Mouse (Mus musculus) CH12.LX (cell line): Measurements from ENCODE around the gene Anks1b. TPM values are rescaled to one million over a fixed set of nuclear protein-coding genes. Genes with fewer than 3 reads are reported as not detected.

Experiments used
- DNase-seq: peaks from one replicate; pipeline ENCODE4 v3.0.0-alpha.2; 2013; ENCODE audit errors: extremely low read depth
- H3K27ac ChIP-seq: 2 replicates; pipeline ENCODE4 v1.5.1; 2012; ENCODE audit warnings: low read depth, mild to moderate bottlenecking, control low read depth, moderate library complexity; ENCODE audit not compliant: insufficient read depth
- H3K27me3 ChIP-seq: replicated peaks from 2 replicates; pipeline ENCODE3; 2012; ENCODE audit warnings: inconsistent platforms
- H3K36me3 ChIP-seq, 2 experiments: replicated peaks in 1 of 2; 2 replicates each; pipeline versions ENCODE3 to v1.6.1; 2012; ENCODE audit warnings: inconsistent platforms in 1 of 2, low read length in 1 of 2, mild to moderate bottlenecking in 1 of 2, mixed read lengths in 1 of 2, moderate library complexity in 1 of 2; ENCODE audit not compliant: control insufficient read depth in 1 of 2, insufficient read depth in 1 of 2
- H3K4me1 ChIP-seq, 2 experiments: 2 replicates each; pipeline ENCODE4 v1.6.1; 2012; ENCODE audit warnings: inconsistent platforms in 1 of 2, moderate library complexity in 1 of 2; ENCODE audit not compliant: insufficient read depth in 2 of 2, control insufficient read depth in 1 of 2
- H3K4me2 ChIP-seq: 2 replicates; pipeline ENCODE4 v1.6.1; 2012; ENCODE audit warnings: low read depth, mild to moderate bottlenecking, control low read depth; ENCODE audit not compliant: poor library complexity, insufficient read depth, severe bottlenecking
- H3K4me3 ChIP-seq, 3 experiments: fragments of 150-350 bp in 1 of 3; sonication (generic) in 1 of 3; replicated peaks in 1 of 3; 2 replicates each; pipeline versions ENCODE3 to v1.5.1; 2011 to 2012; ENCODE audit warnings: low read depth in 2 of 3, low read length in 2 of 3, mild to moderate bottlenecking in 2 of 3, moderate library complexity in 2 of 3, control low read depth in 1 of 3, improper control_type of control experiment in 1 of 3, inconsistent platforms in 1 of 3, mixed read lengths in 1 of 3; ENCODE audit not compliant: poor library complexity in 1 of 3
- H3K79me2 ChIP-seq: replicated peaks from 2 replicates; pipeline ENCODE4 v1.6.1; 2012; ENCODE audit warnings: mild to moderate bottlenecking, moderate library complexity; ENCODE audit not compliant: control insufficient read depth, poor library complexity, insufficient read depth, severe bottlenecking; ENCODE audit errors: extremely low read depth
- H3K9ac ChIP-seq: 2 replicates; pipeline ENCODE4 v1.6.1; 2012; ENCODE audit warnings: low read depth, mild to moderate bottlenecking, control low read depth, moderate library complexity; ENCODE audit not compliant: insufficient read depth
- H3K9me3 ChIP-seq: replicated peaks from 2 replicates; pipeline ENCODE3; 2012; ENCODE audit warnings: low read length, inconsistent platforms, mixed read lengths
- E2F4 ChIP-seq: IDR thresholded peaks from 2 replicates; pipeline ENCODE4 v1.6.1; 2011; ENCODE audit warnings: low read depth, low read length, improper control_type of control experiment; ENCODE audit not compliant: insufficient replicate concordance
- ELF1 ChIP-seq: IDR thresholded peaks from 2 replicates; pipeline ENCODE4 v1.6.1; 2014; ENCODE audit warnings: low read depth, mild to moderate bottlenecking, inconsistent platforms, low read length, improper control_type of control experiment
- ETS1 ChIP-seq: conservative IDR thresholded peaks from 2 replicates; pipeline ENCODE4 v1.6.1; 2012; ENCODE audit warnings: low read depth, mild to moderate bottlenecking, inconsistent platforms, low read length, improper control_type of control experiment, moderate library complexity
- HCFC1 ChIP-seq: IDR thresholded peaks from 2 replicates; pipeline ENCODE4 v1.6.1; 2012; ENCODE audit warnings: low read depth, mild to moderate bottlenecking, inconsistent platforms, low read length, improper control_type of control experiment
- IRF4 ChIP-seq: IDR thresholded peaks from 2 replicates; pipeline ENCODE4 v1.6.1; 2014; ENCODE audit warnings: low read depth, mild to moderate bottlenecking, inconsistent platforms, low read length, improper control_type of control experiment
- JUND ChIP-seq: conservative IDR thresholded peaks from 2 replicates; pipeline ENCODE4 v1.6.1; 2011; ENCODE audit warnings: low read depth, low read length, improper control_type of control experiment
- KAT2A ChIP-seq: IDR thresholded peaks from 2 replicates; pipeline ENCODE4 v1.6.1; 2012; ENCODE audit warnings: low read length, improper control_type of control experiment, inconsistent platforms; ENCODE audit not compliant: insufficient replicate concordance
- MAFK ChIP-seq: IDR thresholded peaks from 2 replicates; pipeline ENCODE4 v1.6.1; 2011; ENCODE audit warnings: low read length, improper control_type of control experiment; ENCODE audit not compliant: insufficient replicate concordance
- MEF2A ChIP-seq: IDR thresholded peaks from 2 replicates; pipeline ENCODE4 v1.6.1; 2014; ENCODE audit warnings: low read depth, mild to moderate bottlenecking, inconsistent platforms, low read length, improper control_type of control experiment, borderline replicate concordance
- MXI1 ChIP-seq: IDR thresholded peaks from 2 replicates; pipeline ENCODE4 v1.6.1; 2011; ENCODE audit warnings: mild to moderate bottlenecking, low read depth, low read length, improper control_type of control experiment
- MYC ChIP-seq: IDR thresholded peaks from 2 replicates; pipeline ENCODE4 v1.6.1; 2011; ENCODE audit warnings: low read depth, mild to moderate bottlenecking, improper control_type of control experiment, low read length
- NRF1 ChIP-seq: IDR thresholded peaks from 2 replicates; pipeline ENCODE4 v1.6.1; 2014; ENCODE audit warnings: low read depth, mild to moderate bottlenecking, inconsistent platforms, low read length, improper control_type of control experiment, moderate library complexity
- SIN3A ChIP-seq: IDR thresholded peaks from 2 replicates; pipeline ENCODE4 v1.6.1; 2012; ENCODE audit warnings: low read length, improper control_type of control experiment, inconsistent platforms
- TCF12 ChIP-seq: IDR thresholded peaks from 2 replicates; pipeline ENCODE4 v1.6.1; 2014; ENCODE audit warnings: low read depth, mild to moderate bottlenecking, inconsistent platforms, low read length, improper control_type of control experiment
- ZC3H11A ChIP-seq: IDR thresholded peaks from 2 replicates; pipeline ENCODE4 v1.6.1; 2012; ENCODE audit warnings: low read depth, mild to moderate bottlenecking, inconsistent platforms, low read length, improper control_type of control experiment
- dilution Hi-C: fragments of 300-500 bp; cut with MboI; formaldehyde crosslinking; loops from 2 replicates; pipeline ENCODE4 v1.14.3; 2020; ENCODE audit warnings: low sequenced_read_pairs; ENCODE audit not compliant: extremely low pct_unique_long_range_greater_than_20kb, extremely low pct_ligation_motif_present
- in situ Hi-C: fragments of 300-500 bp; cut with MboI; formaldehyde crosslinking; loops from 3 replicates; pipeline ENCODE4 v1.14.3; 2019; ENCODE audit warnings: low sequenced_read_pairs, low pct_ligation_motif_present, low pct_unique_long_range_greater_than_20kb, mixed read lengths
- polyA plus RNA-seq: library from polyadenylated mRNA; unstranded; fragments of >175 nt; gene quantifications from 2 replicates; pipeline ENCODE4 v1.2.1, GENCODE M21; 2012; ENCODE audit warnings: low read depth; ENCODE audit not compliant: insufficient read length
- total RNA-seq, 2 experiments: library from RNA; depleted of rRNA; stranded (reverse); fragments of 300-350 nt in 1 of 2; fragments of >200 nt in 1 of 2; gene quantifications; 2 replicates each; pipeline ENCODE4 v1.2.3; 2012 to 2014

Anks1b gene
- total and polyA plus RNA-seq, 3 experiments = 0.17 TPM; not detected in 2

DNA sequence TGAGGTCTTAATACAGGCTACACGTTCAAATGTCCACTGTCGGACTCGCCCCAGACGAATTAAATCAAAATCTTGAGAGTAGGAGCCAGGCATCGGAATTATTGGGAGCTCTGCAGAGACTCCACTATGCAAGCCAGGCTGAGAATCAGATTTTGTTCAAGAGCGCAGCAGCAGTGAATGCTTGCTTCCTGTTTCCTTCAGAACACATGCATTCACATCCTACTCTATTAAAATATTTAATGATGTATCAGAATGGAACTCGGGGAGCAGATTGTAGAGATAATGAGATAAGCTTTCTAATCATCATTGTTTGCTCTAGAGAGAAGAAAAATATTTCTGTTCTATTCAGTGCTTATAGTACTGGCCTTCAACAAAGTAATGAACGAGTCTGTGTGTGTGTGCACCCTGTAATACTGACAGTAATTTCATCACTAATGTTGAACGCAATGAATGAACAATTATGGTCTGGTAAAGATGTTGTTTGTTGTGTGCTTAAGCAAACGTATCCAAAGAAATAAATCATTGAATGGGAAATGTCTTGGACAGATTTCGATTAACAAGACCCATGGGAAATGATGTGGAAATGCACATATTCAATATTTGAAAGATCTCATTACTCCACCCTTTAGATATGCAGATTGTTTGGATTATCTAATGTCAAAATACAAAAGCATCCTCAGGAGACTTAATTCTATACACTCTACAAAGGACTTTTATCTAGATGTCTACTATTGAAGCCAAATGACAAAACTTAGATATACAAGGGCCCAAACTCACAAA, 835.7 kb downstream of the Anks1b start:
- no peak overlapping the region for H3K4me2 ChIP-seq
- H3K36me3 ChIP-seq = no peaks in the 10 kb centered on the region
- H3K4me1 ChIP-seq = no peaks in the 10 kb centered on the region
- H3K9me3 ChIP-seq = no peaks in the 10 kb centered on the region
- TF ChIP-seq TCF12 (no peak), ZC3H11A (no peak), E2F4 (no peak), ELF1 (no peak), MAFK (no peak), NRF1 (no peak)
- H3K79me2 ChIP-seq = no peaks in the 10 kb centered on the region
- H3K9ac ChIP-seq = no peak overlapping the region
- H3K4me3 ChIP-seq = no peak overlapping the region
- H3K27me3 ChIP-seq = no peaks in the 10 kb centered on the region
- H3K27ac ChIP-seq = no peak overlapping the region
- dilution Hi-C loops = no loop called here
- in situ Hi-C loops = no loop called here
- no peak for DNase-seq

DNA sequence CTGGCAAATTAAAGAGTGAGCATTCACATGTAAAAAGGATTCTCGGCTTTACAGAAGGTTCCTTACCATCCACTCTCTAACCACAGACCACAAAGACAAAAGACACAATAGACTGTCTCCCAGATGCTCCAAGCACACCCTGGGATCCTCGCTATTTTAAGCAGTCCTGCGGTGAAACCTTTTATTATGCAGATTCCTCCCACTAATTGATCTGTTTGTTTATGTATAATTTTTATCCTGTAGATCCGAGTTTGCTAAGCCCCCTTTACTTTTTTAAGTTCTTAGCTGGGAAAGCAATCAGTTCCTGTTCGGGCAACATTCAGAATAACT, 836.3 kb downstream of the Anks1b start:
- Histone ChIP-seq H3K4me3 (no peak overlapping the region), H3K9me3 (no peaks in the 10 kb centered on the region), H3K4me2 (no peak overlapping the region), H3K4me1 (no peaks in the 10 kb centered on the region), H3K27me3 (no peaks in the 10 kb centered on the region), H3K36me3 (no peaks in the 10 kb centered on the region), H3K9ac (no peak overlapping the region), H3K27ac (no peak overlapping the region), H3K79me2 (no peaks in the 10 kb centered on the region)
- in situ Hi-C loops = no loop called here
- no peak for TF ChIP-seq ETS1
- no peak for TF ChIP-seq KAT2A
- no peak for TF ChIP-seq HCFC1
- no peak for TF ChIP-seq MXI1
- TF ChIP-seq SIN3A = no peak
- no peak for TF ChIP-seq JUND
- no peak for TF ChIP-seq NRF1
- no peak for TF ChIP-seq IRF4
- no peak for TF ChIP-seq E2F4
- no peak for TF ChIP-seq MYC
- TF ChIP-seq MEF2A = no peak
- no peak for DNase-seq
- dilution Hi-C loops = no loop called here
